Mouse (Mus musculus): Measurements from ENCODE around the gene Morn1.

Morn1 gene

DNA sequence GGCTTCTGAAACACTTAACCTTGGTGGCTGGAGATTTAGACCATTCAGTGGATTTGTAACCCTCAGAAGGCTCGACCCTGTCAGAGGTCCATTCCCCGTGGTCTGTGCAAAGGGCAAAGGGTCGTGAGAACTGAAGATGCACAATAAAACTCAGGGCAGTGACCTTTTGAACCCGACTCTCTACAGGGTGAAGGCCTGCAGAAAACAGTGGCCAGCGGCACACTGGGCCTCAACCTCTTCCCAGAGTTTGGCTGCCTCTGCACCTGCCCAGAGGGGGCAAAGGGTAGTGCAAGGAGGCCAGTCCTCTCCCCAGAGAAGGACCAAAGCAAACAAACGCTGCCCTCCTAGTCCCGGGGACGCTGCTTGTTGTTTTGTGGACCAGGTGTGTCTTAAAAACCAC, 102.0 kb downstream of the Morn1 start:
- in situ Hi-C loops (cut with MboI): no loop called here

- in situ Hi-C loops (cut with MboI): no loop called here
Observed at GRCm38 (mm10) chr4:155188803-155189202, 102.4 kb downstream of the Morn1 start.

DNA sequence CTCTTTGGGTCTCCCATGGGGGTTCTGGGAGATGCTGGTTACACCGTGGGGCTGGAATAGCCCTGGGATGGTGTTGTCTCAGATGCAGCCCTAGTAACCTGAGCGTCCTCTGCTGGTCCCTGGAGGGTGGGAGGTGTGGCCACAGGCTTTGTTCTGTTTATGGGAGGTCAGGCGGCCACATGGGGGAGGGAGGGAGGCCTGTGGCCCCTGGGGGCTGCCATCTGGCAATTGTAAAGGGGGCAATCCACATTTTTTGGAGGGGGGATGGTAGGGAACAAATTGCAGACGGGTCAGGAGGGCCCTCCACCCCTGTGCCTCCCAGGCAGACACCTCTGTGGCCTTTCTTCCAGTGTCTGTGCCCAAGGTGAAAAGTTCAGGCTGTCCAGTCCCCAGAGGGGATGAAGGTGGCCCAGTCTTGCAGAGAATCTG, 103.3 kb downstream of the Morn1 start:
- in situ Hi-C loops (cut with MboI): no loop called here

DNA sequence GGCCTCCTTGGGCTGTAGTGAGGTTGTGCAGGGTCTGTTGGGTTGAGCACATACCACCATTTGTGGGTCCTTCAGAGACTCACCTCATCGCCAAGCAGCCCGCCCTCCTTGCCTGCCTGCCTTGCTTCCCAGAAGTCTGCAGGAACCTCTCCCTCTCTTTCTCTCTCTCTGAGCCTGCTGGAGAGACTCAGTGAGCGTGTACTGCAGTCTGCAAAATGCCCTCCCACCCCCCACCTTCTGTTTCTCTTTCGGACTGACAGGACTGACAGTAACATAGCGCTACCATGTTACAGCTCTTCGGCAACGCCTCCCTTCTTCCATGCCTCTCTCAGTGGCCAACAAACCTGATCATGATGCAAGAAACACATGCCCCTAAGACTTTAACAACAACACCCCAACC, 103.9 kb downstream of the Morn1 start:
- in situ Hi-C loops (cut with MboI): no loop called here
